Mouse (Mus musculus) mesoderm, embryonic 11.5 days (tissue): ENCODE results near the gene Dbn1.

Source experiments
- DNase-seq: peaks from one replicate; pipeline ENCODE4 v3.0.0-alpha.2; 2012; ENCODE audit warnings: low read depth, low spot score

Dbn1 gene

DNA sequence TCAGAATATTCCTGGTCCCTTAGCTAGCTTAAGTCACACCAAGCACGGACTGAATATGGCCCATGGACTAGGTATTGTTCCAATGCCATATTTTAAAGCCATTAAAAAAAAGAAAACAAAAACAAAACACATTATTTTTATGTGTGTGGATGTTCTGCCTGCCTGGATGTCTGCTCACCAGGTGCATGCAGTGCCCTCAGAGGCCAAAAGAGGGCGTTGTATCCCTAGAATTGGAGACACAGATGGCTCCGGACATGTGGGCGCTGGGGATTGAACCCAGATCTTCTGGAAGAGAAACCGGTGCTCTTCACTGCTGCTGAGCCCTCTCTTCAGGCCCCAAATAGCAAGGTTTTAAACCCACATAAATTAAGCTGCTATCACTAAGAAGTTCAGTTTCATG is 9.9 kb downstream of the Dbn1 start:
- DNase-seq, result no peak

DNA sequence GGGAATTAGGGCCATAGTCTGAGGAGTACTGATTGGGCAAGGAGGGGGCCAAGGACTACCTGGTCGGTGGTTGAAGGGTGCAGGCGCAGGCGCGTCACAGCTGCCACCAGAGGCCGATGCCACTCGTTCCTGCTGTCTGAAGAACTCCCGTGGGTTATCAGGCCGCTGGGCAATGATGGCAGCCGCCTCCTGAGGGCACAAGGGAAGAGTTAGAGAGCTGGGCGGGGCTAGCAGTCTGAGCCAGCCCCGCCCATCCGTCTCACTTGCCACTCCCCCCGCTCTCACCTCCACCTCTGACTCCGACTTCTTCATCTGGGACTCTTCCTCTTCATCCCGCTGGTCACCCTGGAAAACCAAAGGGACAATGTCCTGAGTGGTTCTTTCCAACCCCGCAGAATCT is 10.4 kb downstream of the Dbn1 start:
- DNase-seq, result no peak

DNA sequence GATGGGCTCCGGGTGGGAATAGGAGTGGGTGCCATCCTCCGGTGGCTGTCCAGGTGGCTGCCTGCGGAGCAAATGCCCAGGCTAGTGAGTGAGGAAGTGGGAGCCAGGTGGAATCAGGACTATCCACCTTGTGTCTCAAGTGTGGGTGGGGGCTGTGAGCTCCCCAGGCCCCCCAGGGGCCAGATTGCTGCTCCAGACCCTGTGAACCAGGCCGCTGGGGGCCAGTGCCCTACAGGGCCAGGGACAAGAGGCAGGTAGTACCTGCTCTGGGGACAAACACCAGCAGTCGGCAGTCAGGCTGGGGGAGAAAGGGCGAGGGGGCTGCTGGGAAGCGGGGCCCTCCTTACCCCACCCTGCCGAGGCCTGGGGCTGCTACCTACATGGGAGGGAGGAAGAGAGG is 11.7 kb downstream of the Dbn1 start:
- no peak for DNase-seq

DNA sequence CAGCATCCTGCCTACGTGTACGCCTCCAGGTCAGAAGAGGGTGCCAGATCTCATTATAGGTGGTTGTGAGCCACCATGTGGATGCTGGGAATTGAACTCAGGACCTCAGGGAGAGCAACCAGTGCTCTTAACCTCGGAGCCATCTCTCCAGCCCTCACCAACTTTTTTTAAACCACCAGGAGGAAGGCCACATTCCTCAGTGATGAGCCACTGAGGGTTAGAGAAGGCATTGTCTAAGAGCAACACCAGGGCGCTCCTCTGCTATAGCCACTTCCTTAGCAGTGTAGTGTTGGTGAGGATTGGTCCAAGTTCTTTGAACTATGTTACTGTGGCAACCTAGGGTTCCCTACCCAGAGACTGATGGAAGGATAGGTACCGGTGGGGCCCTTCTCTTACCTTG is 12.2 kb downstream of the Dbn1 start:
- DNase-seq, result no peak

DNA sequence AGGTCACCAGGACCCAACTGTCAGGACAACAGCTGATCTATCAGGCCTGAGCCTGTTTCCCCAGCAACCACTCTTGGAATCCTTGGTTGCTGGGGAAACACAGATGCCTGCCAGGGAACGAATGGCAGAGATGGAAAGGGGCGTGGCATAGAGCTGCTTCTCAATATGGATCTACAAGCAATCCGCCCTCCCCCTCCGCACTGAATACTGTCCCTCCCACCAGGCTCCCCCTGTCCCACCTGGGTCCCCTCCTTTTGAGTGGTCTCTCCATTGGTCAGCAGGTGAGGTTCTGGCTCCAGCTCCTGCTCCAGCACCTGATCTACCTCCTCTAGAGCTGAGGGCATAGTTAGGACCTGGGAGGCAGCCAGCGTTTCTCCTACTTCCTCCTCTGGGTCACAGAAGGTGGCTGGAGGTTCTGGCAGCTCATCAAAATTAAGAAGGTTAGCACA is 13.3 kb downstream of the Dbn1 start:
- DNase-seq, result peak; percentile 76

DNA sequence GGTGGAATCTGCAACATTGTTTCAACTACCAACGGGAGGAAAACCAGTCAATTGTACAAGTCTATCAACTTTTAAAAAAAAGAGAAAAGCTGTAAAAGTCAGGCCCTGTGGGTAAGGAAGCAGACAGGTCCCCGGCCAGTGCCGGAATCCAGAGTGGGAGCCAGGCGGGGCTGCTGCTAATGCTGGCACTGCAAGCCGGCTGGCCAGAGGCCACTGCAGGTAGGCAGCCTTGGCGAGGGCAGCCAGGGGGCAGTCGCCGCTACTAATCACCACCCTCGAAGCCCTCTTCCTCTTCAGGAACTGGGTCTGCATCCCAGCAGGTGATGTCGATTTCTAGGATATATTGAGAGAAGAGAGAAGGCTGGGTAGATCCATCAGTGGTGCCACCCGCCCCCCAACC is 13.9 kb downstream of the Dbn1 start:
- DNase-seq, result no peak

DNA sequence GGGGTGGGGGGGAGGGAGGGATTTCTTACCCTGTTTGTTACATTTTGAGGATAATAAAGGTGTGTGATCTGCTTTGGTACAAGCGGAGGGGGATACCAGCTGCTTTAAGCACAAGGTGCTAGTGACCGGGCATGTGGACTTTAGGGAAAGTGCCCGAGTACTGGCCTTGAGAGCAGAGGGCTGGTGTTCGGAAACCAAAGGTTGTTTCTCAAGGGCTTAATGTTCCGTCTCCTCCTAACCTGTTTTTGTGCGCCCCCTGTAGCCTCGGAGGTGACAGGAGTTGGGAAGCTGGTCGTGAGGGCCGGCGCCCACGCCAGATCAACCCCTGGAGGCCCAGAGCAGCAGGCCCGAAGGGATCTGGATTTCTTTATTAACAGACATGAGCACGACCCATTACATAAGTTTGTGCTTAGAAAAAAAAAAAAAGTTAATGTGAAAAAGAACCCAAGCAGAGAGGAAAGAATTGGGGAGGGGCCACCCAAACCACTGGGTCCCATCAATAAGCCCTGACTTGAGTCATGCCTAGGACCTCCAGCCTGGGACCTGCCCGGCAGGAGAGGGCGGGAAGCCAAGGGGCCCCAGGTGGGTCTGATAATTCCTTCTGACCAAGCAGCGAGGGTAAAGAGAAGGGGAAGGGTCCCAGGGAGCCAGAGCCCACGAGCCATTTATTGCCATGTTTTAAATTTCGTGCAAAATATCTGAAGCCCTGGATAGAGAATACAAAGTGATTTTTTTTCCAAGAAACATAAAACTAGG is 14.7 kb downstream of the Dbn1 start:
- DNase-seq, result no peak

DNA sequence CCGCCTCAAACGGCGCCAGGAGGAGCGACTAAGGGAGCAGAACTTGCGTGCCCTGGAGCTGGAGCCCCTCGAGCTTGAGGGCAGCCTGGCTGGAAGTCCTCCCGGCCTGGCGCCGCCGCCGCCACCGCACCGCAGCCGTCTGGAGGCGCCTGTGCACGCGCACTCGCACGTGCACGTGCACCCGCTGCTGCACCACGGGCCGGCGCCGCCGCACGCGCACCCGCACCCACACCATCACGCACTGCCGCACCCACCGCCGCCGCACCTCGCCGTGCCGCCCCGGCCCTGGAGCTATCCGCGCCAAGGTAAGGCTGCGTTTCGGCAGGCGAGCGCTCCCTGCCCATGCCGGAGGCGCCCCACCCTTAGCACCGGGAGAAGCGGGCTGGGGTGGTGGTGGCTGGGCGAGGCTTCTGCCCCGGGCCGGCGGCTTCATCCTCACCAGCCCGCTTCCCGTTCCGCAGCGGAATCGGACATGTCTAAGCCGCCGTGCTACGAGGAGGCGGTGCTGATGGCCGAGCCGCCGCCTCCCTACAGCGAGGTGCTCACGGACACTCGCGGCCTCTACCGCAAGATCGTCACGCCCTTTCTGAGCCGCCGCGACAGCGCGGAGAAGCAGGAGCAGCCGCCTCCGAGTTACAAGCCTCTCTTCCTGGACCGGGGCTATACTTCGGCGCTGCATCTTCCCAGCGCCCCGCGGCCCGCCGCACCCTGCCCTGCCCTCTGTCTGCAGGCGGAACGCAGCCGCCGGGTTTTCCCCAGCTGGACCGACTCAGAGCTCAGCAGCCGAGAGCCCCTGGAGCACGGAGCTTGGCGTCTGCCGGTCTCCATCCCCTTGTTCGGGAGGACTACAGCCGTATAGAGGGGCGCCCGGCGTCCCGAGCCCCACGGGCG is 15.5 kb downstream of the Dbn1 start:
- DNase-seq, result no peak

DNA sequence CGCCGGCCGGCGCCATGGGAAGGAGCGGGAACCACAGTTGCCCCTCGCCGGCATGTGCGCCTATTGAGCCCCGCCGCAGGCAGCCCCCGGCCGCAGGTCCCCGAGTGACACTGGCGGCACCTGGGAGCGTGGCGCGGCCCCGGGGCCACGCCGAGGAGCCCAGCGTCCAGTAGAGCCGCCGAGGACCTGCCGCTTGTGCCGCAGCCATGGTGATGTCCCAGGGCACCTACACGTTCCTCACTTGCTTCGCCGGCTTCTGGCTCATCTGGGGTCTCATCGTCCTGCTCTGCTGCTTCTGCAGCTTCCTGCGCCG is 16.1 kb downstream of the Dbn1 start:
- DNase-seq, result no peak

DNA sequence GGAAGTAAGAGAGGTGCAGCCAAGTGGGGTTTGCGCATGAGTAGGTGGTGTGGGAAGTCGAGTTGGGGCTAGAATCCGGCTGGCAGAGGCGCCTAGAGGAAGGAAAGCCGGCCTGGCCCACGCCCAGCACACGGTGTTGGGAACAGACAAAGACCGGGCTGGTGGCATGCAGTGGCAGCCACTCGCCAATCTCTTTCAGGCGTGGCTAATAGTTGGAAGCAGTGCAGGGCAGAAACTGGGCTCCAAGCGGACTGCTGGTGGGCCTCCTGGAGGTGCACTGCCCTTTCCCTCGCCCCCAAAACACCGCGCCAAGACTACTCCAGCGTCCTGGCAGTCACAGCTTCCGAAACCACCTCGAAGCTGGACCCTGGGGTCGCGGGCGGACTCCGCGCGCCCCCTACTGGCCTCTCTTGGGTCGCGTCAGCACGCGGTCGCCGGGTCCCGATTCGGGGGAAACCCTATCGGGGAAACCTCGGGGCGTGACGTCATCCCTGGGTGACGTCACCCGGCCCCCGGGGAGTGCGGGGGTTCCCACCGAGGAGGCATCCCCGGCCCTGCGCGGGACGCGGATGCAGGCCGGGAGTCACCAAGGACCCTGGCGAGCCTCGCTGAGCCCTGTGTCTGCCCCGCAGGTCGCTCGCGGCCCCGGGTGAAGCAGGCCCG is 16.6 kb downstream of the Dbn1 start:
- peak; percentile 95 for DNase-seq

DNA sequence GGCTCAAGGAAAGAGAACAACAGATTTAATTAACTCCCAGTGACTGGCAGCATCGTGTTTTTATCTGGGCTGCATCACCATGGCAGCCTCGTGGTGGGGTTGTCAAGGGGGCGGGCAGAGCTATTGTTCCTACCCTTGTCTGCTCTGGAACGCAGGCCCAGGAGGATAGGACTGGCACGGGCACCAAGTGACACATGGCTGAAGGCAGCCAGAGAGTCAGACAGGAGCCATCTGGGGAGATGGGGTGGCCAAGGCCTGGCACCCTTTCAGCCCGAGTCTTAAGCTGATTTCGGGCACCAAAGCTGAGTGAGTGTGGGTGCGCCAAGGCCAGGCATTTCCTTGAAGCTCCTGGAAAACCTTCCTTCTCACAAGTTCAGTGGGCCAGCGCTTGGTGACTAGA is 17.5 kb downstream of the Dbn1 start:
- DNase-seq, result no peak

DNA sequence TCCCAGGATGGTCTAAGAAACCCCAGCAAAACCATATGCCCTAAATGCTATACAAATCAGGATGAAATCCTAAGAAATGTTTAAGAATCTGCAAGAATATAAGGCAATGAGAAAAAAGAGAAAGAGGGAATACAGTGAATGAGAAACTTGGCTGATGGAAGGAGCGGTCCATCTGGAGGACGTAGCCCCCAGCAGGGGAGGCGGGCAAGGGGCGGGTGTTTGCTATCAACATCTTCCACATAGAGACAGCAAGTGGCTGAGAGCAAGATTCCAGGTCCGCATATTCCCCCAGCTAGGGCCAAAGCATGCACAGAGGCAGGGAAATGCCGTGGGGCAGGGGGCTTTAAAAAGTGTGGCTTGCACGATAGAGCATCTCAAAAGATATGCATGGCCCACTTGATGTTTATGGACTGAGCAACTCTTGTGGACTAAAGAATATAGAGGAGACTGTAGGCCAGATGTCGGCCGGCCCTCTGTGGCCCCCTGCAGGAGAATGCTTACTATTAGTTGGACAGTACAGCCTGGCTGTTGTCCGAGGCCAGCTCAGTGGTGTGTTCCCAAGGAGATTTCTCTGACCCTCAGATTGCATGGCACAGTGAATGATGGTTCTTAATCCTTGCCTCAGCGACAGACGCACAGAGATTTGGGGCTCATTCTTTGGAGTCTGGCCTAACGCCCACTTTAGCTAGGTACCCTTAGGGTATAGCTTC is 18.9 kb downstream of the Dbn1 start:
- DNase-seq, result no peak

DNA sequence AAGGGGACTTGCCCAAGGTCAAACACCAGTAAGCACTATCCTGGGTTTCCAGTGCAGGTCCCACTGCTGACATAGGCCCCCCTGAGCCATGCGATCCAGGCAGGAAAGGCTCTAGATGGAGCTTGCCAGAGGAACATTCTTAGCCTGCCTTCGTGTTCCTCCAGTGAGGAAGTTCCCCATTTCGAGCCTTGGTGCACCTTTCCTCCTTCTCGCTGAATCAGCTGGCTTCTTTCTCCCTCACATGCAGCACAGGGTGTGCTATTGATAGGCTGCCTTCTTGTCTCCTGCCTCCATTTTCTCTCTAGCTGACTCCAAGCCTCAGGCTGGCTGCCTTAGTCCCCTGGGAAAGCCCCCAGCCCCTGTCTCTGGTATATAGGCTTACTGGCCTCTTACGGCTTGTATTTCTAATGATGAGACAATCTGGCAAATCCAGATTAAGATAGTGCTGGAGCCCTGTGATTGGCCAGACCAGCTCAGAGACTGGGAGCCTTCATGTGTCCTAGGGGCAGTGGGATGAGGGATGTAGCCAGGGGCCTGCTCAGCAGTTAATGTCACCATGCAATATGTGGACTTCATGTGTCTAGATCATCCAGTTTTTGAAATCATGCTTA is 22.0 kb downstream of the Dbn1 start:
- DNase-seq, result no peak

DNA sequence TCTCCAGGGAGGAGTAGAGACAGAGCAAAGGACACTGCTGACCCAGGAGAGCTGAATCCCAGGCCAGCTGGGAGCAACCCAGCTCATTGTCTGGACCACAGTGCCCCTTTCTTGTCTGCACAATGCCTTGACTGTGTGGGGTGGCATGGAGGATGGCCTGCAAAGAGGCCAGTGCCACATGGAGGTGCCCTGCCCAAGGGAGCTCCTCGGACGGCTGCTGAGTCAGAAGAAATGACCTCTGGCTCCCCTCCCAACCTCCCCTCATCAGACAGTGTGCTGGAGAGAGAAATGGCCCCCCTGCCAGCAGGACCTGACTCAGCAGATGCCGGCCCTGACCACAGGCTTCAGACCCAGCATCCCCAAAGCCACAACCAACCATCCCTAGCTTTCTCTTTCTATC is 22.7 kb downstream of the Dbn1 start:
- no peak for DNase-seq

DNA sequence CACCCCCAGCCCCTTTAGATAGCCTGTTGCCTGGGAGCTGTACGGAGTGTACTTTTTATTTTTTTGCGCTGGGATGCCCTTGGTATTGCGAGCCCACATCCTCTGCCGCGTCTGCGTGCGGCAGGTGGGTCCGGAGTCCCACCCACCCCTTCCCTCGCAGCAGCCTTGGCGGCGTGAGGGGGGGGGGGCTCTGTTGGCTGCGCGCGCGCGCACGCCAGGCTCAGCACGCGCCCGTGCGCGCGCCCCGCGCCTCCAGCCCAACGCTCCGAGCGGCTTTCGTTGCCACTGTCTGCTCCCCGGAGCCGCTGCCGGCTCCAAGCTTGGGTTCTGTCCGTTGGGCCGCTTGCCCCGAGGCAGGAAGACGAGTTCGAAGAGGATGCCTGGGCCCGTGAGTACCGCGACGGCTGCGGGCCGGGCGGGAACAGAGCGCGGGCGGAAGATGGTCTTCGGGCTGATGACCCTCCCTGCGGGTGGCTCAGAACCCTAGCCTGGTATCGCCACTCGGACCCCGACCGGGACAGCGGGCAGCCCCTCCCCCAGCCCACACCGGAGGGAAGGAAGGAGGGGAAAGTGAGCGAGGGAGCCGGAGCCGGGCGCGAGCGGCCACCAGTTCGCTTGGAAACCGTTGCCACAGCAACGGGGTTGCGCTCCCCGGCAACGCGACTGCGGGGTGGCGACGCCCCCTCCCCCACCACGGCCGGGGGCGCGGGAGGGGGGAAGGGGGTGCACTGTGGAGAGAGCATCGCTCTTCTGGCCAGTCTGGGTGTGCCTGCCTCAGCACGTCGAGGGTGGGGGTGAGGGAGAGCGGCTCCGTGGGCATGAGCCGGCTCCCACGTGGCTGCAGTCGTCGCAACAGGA is 23.7 kb downstream of the Dbn1 start, which contains the start of gene Prr7:
TSS of gene Prr7 (plus strand) at position 241 of the 858 bp plus-strand sequence.
- peak; percentile 89 for DNase-seq

DNA sequence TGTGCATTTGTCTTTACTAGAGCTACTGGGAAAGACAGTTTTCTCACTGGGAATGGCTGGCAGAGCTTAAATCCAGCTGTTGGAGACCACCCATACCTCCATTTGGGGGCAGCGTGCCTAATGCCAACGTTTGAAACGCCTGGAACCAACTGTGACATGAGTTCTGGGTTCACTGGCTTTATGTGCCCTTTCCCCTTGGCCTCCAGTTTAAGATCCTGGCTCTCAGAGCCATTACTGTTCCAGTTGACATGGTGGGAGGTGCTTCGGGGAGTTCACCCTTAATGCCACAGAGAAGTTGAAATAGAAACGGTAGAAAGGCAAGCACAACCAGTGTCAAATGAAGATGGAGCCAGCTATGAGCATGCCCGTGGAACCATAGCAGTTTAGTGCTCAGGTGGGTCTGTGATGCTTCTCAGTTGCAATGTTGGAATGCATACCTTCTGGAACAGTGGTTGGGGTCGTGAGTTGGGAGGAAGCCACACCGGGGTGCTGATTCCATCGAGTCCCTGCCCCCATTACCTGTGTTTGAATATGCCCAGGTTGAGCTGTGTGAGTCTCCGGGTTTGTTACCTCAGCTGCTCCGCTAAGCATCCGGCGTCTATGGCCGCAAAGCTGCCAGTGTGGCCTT is 24.4 kb downstream of the Dbn1 start:
- no peak for DNase-seq

DNA sequence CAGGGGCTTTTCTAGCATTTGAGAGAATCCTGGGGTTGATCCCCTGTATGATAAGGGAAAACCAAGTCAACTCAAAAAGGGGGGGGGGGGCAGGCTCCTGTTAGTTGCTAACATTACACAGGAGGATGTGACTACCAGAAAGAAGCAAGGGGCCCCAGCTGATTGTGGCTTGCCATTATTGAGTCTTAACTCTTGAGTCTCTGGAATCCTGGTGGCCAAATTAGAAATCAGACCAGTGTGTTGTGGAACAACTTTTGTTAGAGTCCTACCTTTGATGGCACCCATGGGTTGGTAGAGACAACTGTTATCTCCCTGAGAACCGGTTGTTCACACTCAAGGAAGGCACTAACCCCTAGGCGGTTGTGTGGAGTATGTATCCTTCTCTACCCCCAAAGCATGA is 24.9 kb downstream of the Dbn1 start:
- DNase-seq, result no peak

DNA sequence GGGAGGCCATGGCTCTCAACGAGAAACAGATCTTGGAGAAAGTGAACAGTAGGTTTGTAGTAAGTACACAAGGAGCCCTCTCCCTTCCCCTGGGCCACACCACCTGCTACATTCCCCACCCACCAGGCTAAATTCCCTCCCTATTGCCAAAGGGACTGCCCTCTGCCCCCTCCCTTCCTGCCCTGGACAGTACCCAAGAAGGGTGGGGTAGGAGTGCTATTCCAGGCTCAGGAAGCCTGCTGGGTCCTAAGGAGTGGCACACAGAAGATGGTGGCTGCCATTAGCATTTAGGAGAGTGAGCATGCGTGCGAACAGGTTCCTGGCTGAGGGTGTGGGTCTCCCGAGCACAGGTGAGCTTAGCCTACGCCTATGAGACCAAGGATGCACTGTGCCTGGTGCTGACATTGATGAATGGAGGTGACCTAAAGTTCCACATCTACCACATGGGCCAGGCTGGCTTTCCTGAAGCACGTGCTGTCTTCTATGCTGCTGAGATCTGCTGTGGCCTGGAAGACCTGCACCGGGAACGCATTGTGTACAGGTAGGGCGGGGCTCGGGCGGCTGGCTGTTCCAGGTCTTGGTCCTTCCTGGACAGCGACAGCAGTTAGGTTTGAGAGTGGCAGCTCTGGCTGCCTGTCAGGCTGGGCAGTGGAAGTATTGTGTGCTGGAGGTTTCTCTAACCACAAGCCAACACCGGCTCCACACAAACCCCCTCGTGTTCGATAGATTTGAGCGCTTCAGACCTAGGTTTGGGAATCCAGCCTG is 35.9 kb downstream of the Dbn1 start:
- DNase-seq, result no peak

DNA sequence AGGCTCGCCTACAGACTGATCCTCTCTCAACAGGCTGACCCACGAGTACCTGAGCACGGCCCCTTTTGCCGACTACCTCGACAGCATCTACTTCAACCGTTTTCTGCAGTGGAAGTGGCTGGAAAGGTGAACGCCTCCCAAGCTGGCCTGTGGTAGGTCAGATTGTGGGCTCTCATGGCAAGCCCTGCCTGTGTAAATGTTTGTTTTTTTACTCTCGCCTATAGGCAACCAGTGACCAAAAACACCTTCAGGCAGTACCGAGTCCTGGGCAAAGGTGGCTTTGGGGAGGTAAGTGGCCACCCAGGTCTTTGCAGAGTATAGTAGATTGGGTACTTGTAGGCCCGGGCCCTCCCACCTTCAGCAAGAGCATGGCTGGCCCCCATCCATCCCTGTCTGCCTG is 36.6 kb downstream of the Dbn1 start:
- no peak for DNase-seq
